ENCODE assay signal across 8 mouse cellular contexts in the genomic region with DNA sequence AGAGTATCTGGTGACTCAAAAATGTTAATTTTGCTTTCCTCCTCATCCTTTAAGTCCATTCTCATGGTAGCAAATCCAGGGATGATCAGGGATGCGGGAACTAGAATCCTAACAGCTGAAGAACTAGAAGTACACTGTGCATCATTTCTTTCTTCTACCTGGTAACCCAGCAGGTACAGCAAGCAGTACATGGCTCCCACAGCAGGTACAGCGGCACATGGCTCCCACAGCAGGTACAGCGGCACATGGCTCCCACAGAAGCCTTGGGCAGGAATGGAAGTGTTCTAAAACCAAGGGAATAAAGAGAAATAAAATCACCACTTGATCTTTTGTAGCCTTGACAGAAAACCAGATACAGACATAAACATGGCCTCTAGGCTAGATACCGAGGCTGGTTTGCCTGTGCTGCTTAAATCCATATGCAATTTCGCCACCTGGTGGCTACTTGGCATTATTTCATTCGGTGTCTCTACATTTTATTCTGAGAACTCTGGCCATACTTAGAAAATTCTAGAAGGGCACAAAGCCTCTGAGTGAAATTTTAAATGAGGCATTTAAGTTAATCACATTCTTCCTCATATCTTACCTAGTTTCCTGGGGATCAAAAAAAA. TPM values are rescaled to one million over a fixed set of nuclear protein-coding genes. Genes with fewer than 3 reads are reported as not detected.
A peak's percentile ranks its signal among the peaks of the same experiment; 100 is the strongest.
DNase-seq lines count a peak whose midpoint lies in the region; ATAC-seq and TF ChIP-seq lines count a peak whose summit lies in the region.

No protein-coding gene starts in this region.

- no peak overlapping the region for H3K9ac ChIP-seq in kidney, embryonic 16.5 days (replicated peaks; ENCODE audit: low read length)
- no peak overlapping the region for H3K9ac ChIP-seq in hindbrain, embryonic 14.5 days
- H3K9ac ChIP-seq in liver, embryonic 14.5 days (replicated peaks) = no peak overlapping the region
- H3K9ac ChIP-seq in neural tube, embryonic 14.5 days (replicated peaks; ENCODE audit: low read depth, low read length) = no peak overlapping the region

- H3K9me3 ChIP-seq in kidney, embryonic 16.5 days (ENCODE audit: low read length) = no peaks in the 10 kb centered on the region
- no peaks in the 10 kb centered on the region for H3K9me3 ChIP-seq in hindbrain, embryonic 14.5 days (ENCODE audit: control insufficient read depth, low read length)
- no peaks in the 10 kb centered on the region for H3K9me3 ChIP-seq in liver, embryonic 14.5 days (ENCODE audit: control insufficient read depth, low read length)
- H3K9me3 ChIP-seq in neural tube, embryonic 14.5 days (ENCODE audit: control insufficient read depth, low read length) = no peaks in the 10 kb centered on the region

- TF ChIP-seq EP300 in liver, embryonic 14.5 days (IDR thresholded peaks at IDR 0.05; ENCODE audit: low read depth) = no peak

- no peak overlapping the region for H3K4me3 ChIP-seq in kidney, embryonic 16.5 days (ENCODE audit: low read length)
- H3K4me3 ChIP-seq in hindbrain, embryonic 14.5 days (replicated peaks; ENCODE audit: low read length) = no peak overlapping the region
- H3K4me3 ChIP-seq in liver, embryonic 14.5 days (ENCODE audit: insufficient read depth in 1 of 2, low read depth in 2 of 2, low read length in 2 of 2) = no peak overlapping the region
- H3K4me3 ChIP-seq in neural tube, embryonic 14.5 days (ENCODE audit: low read depth, low read length) = no peak overlapping the region

- ATAC-seq in kidney, embryonic 16.5 days (ENCODE audit: low FRiP score, low TSS enrichment) = no peak
- peak; percentile 75 for ATAC-seq in hindbrain, embryonic 14.5 days (ENCODE audit: low FRiP score)
- ATAC-seq in liver, embryonic 14.5 days (ENCODE audit: insufficient read depth) = no peak
- peak; percentile 77 for ATAC-seq in neural tube, embryonic 14.5 days (ENCODE audit: low read depth)
- ATAC-seq in erythroid progenitor cell, adult 5-6 weeks (replicated peaks; ENCODE audit: low FRiP score, poor library complexity, severe bottlenecking) = no peak

- peak; percentile 50 for TF ChIP-seq CTCF in liver, embryonic 14.5 days (IDR thresholded peaks at IDR 0.05; ENCODE audit: low read depth)

- H3K27me3 ChIP-seq in kidney, embryonic 16.5 days (ENCODE audit: insufficient read depth, low read length) = no peaks in the 10 kb centered on the region; the same call in 1 of the 2 replicates
- no peaks in the 10 kb centered on the region for H3K27me3 ChIP-seq in hindbrain, embryonic 14.5 days (ENCODE audit: control insufficient read depth, insufficient read depth, low read length)
- H3K27me3 ChIP-seq in liver, embryonic 14.5 days (ENCODE audit: control insufficient read depth, insufficient read depth, low read length) = no peaks in the 10 kb centered on the region
- no peaks in the 10 kb centered on the region for H3K27me3 ChIP-seq in neural tube, embryonic 14.5 days (ENCODE audit: control insufficient read depth, insufficient read depth, low read length)

- H3K4me1 ChIP-seq in kidney, embryonic 16.5 days (ENCODE audit: insufficient read depth, low read length) = no peaks in the 10 kb centered on the region
- no peaks in the 10 kb centered on the region for H3K4me1 ChIP-seq in hindbrain, embryonic 14.5 days (replicated peaks; ENCODE audit: control insufficient read depth, insufficient read depth, low read length)
- no peaks in the 10 kb centered on the region for H3K4me1 ChIP-seq in liver, embryonic 14.5 days (replicated peaks; ENCODE audit: control insufficient read depth in 2 of 2, insufficient read depth in 2 of 2, low read length in 1 of 2)
- H3K4me1 ChIP-seq in neural tube, embryonic 14.5 days (ENCODE audit: control insufficient read depth, insufficient read depth, low read length) = no peaks in the 10 kb centered on the region

- H3K4me2 ChIP-seq in kidney, embryonic 16.5 days (replicated peaks; ENCODE audit: low read depth, low read length) = no peak overlapping the region
- H3K4me2 ChIP-seq in hindbrain, embryonic 14.5 days (replicated peaks) = no peak overlapping the region
- H3K4me2 ChIP-seq in liver, embryonic 14.5 days (ENCODE audit: low read depth) = no peak overlapping the region
- H3K4me2 ChIP-seq in neural tube, embryonic 14.5 days (ENCODE audit: low read depth, low read length) = no peak overlapping the region

- no peak overlapping the region for H3K27ac ChIP-seq in kidney, embryonic 16.5 days (ENCODE audit: low read length)
- H3K27ac ChIP-seq in hindbrain, embryonic 14.5 days = no peak overlapping the region
- no peak overlapping the region for H3K27ac ChIP-seq in liver, embryonic 14.5 days
- H3K27ac ChIP-seq in neural tube, embryonic 14.5 days (ENCODE audit: low read depth, low read length) = no peak overlapping the region

- H3K36me3 ChIP-seq in kidney, embryonic 16.5 days (ENCODE audit: insufficient read depth, low read length) = no peaks in the 10 kb centered on the region
- peaks cover 4% of the 10 kb centered on the region; the same call in 1 of the 2 replicates for H3K36me3 ChIP-seq in hindbrain, embryonic 14.5 days (replicated peaks; ENCODE audit: control insufficient read depth, insufficient read depth)
- H3K36me3 ChIP-seq in liver, embryonic 14.5 days (replicated peaks; ENCODE audit: control insufficient read depth, insufficient read depth, low read depth) = no peaks in the 10 kb centered on the region
- H3K36me3 ChIP-seq in neural tube, embryonic 14.5 days (ENCODE audit: control insufficient read depth, insufficient read depth, low read length) = no peaks in the 10 kb centered on the region

- DNase-seq in kidney, adult 18-20 months = peak; percentile 36
- peak; percentile 61 for DNase-seq in R1 (ENCODE audit: low read depth, low spot score)
- DNase-seq in cerebellum, postnatal 25 days = peak; percentile 49 to 74
- peak; percentile 83 for DNase-seq in hindbrain, embryonic 14.5 days (ENCODE audit: low spot score)
- peak; percentile 17 to 20 (median 19) for DNase-seq in liver, embryonic 14.5 days (ENCODE audit: low read depth in 3 of 3, low spot score in 3 of 3)

- WGBS in kidney, embryonic 16.5 days = 55% methylated on average over 6 of the region's 6 CpGs
- WGBS in hindbrain, embryonic 14.5 days = 53% methylated on average over 6 of the region's 6 CpGs
- WGBS in liver, embryonic 14.5 days (ENCODE audit: insufficient replicate concordance) = 40% methylated on average over 6 of the region's 6 CpGs
- 50% methylated on average over 6 of the region's 6 CpGs for WGBS in neural tube, embryonic 14.5 days

RNA-seq across cellular contexts. Expression of a gene that starts 22.2 kb away (rescaled TPM):
- polyA plus RNA-seq in kidney, embryonic 16.5 days (2015; fragmentation: Nextera tagmentation; extraction: Ambion mirVana) = 26.1 and 30.8 TPM in 2 replicates
- polyA plus RNA-seq in hindbrain, embryonic 14.5 days (2014; fragmentation: Nextera tagmentation; extraction: Ambion mirVana) = 372 and 450 TPM in 2 replicates
- polyA plus RNA-seq in liver, embryonic 14.5 days (2012; rRNA removed) = 0.04 and 0.13 TPM in 2 replicates
- polyA plus RNA-seq in liver, embryonic 14.5 days (2014; fragmentation: Nextera tagmentation; extraction: Ambion mirVana) = 0.13 and 0.14 TPM in 2 replicates
- polyA plus RNA-seq in neural tube, embryonic 14.5 days (2014; fragmentation: Nextera tagmentation; extraction: Ambion mirVana) = 366 and 415 TPM in 2 replicates
- total RNA-seq in erythroid progenitor cell, adult 5-6 weeks (2015; ENCODE audit: low replicate concordance) = 0.72 TPM in 1 of 2 replicates, not detected in the other
- total RNA-seq in erythroid progenitor cell, adult 5-6 weeks (2017; ENCODE audit: low replicate concordance) = 0.64 TPM in 1 of 2 replicates, not detected in the other

RNA-seq across cellular contexts. Expression of a gene that starts 22.9 kb away (rescaled TPM):
- 11.3 and 12.9 TPM in 2 replicates for polyA plus RNA-seq in kidney, embryonic 16.5 days (2015; fragmentation: Nextera tagmentation; extraction: Ambion mirVana)
- polyA plus RNA-seq in hindbrain, embryonic 14.5 days (2014; fragmentation: Nextera tagmentation; extraction: Ambion mirVana) = 12.9 and 15.9 TPM in 2 replicates
- 1.3 and 1.4 TPM in 2 replicates for polyA plus RNA-seq in liver, embryonic 14.5 days (2012; rRNA removed)
- 2.1 and 2.6 TPM in 2 replicates for polyA plus RNA-seq in liver, embryonic 14.5 days (2014; fragmentation: Nextera tagmentation; extraction: Ambion mirVana)
- 13.1 and 15.1 TPM in 2 replicates for polyA plus RNA-seq in neural tube, embryonic 14.5 days (2014; fragmentation: Nextera tagmentation; extraction: Ambion mirVana)
- 1.4 and 1.7 TPM in 2 replicates for total RNA-seq in erythroid progenitor cell, adult 5-6 weeks (2015; ENCODE audit: low replicate concordance)
- 0.91 and 4.5 TPM in 2 replicates for total RNA-seq in erythroid progenitor cell, adult 5-6 weeks (2017; ENCODE audit: low replicate concordance)

RNA-seq across cellular contexts. Expression of a gene that starts 34.2 kb away (rescaled TPM):
- 11.0 and 12.8 TPM in 2 replicates for polyA plus RNA-seq in kidney, embryonic 16.5 days (2015; fragmentation: Nextera tagmentation; extraction: Ambion mirVana)
- polyA plus RNA-seq in hindbrain, embryonic 14.5 days (2014; fragmentation: Nextera tagmentation; extraction: Ambion mirVana) = 10.9 and 11.5 TPM in 2 replicates
- 0.28 and 0.46 TPM in 2 replicates for polyA plus RNA-seq in liver, embryonic 14.5 days (2012; rRNA removed)
- polyA plus RNA-seq in liver, embryonic 14.5 days (2014; fragmentation: Nextera tagmentation; extraction: Ambion mirVana) = 0.76 and 0.99 TPM in 2 replicates
- polyA plus RNA-seq in neural tube, embryonic 14.5 days (2014; fragmentation: Nextera tagmentation; extraction: Ambion mirVana) = 9.8 and 11.3 TPM in 2 replicates
- 0.36 and 4.2 TPM in 2 replicates for total RNA-seq in erythroid progenitor cell, adult 5-6 weeks (2015; ENCODE audit: low replicate concordance)
- total RNA-seq in erythroid progenitor cell, adult 5-6 weeks (2017; ENCODE audit: low replicate concordance) = 1.1 and 1.3 TPM in 2 replicates

RNA-seq across cellular contexts. Expression of a gene that starts 38.5 kb away (rescaled TPM):
- polyA plus RNA-seq in kidney, embryonic 16.5 days (2015; fragmentation: Nextera tagmentation; extraction: Ambion mirVana) = 21.3 and 23.7 TPM in 2 replicates
- polyA plus RNA-seq in hindbrain, embryonic 14.5 days (2014; fragmentation: Nextera tagmentation; extraction: Ambion mirVana) = 26.4 and 33.1 TPM in 2 replicates
- 0.56 and 1.7 TPM in 2 replicates for polyA plus RNA-seq in liver, embryonic 14.5 days (2012; rRNA removed)
- polyA plus RNA-seq in liver, embryonic 14.5 days (2014; fragmentation: Nextera tagmentation; extraction: Ambion mirVana) = 2.8 and 5.2 TPM in 2 replicates
- 40.9 and 45.1 TPM in 2 replicates for polyA plus RNA-seq in neural tube, embryonic 14.5 days (2014; fragmentation: Nextera tagmentation; extraction: Ambion mirVana)
- total RNA-seq in erythroid progenitor cell, adult 5-6 weeks (2015; ENCODE audit: low replicate concordance) = not detected in 2 replicates
- not detected in 2 replicates for total RNA-seq in erythroid progenitor cell, adult 5-6 weeks (2017; ENCODE audit: low replicate concordance)

RNA-seq across cellular contexts. Expression of a gene that starts 38.5 kb away (rescaled TPM):
- 4.7 and 6.6 TPM in 2 replicates for polyA plus RNA-seq in kidney, embryonic 16.5 days (2015; fragmentation: Nextera tagmentation; extraction: Ambion mirVana)
- polyA plus RNA-seq in hindbrain, embryonic 14.5 days (2014; fragmentation: Nextera tagmentation; extraction: Ambion mirVana) = 8.8 and 9.5 TPM in 2 replicates
- 0.61 and 0.67 TPM in 2 replicates for polyA plus RNA-seq in liver, embryonic 14.5 days (2012; rRNA removed)
- polyA plus RNA-seq in liver, embryonic 14.5 days (2014; fragmentation: Nextera tagmentation; extraction: Ambion mirVana) = 0.46 and 0.67 TPM in 2 replicates
- 12.4 and 12.6 TPM in 2 replicates for polyA plus RNA-seq in neural tube, embryonic 14.5 days (2014; fragmentation: Nextera tagmentation; extraction: Ambion mirVana)
- not detected in 2 replicates for total RNA-seq in erythroid progenitor cell, adult 5-6 weeks (2015; ENCODE audit: low replicate concordance)
- not detected in 2 replicates for total RNA-seq in erythroid progenitor cell, adult 5-6 weeks (2017; ENCODE audit: low replicate concordance)

Comparison
In these comparisons a context has a peak if more than half of its experiments do, and no peak if none do; other contexts are left out.
1. DNase-seq: peak in every context shown above with its lines; median percentile 83 in hindbrain, embryonic 14.5 days; 62 in cerebellum, postnatal 25 days; 61 in R1; 36 in kidney, adult 18-20 months; 19 in liver, embryonic 14.5 days.
2. ATAC-seq: peak in hindbrain, embryonic 14.5 days (single experiment) and neural tube, embryonic 14.5 days (single experiment); none in kidney, embryonic 16.5 days (single experiment), liver, embryonic 14.5 days (single experiment) and erythroid progenitor cell, adult 5-6 weeks (single experiment).
3. RNA of a gene that starts 22.2 kb away (polyA plus RNA-seq): 366 to 415 TPM in neural tube, embryonic 14.5 days, 372 to 450 TPM in hindbrain, embryonic 14.5 days and 26.1 to 30.8 TPM in kidney, embryonic 16.5 days; 0.04 to 0.14 TPM in liver, embryonic 14.5 days; every median in the first group is over 10 times any median in the second.